Mouse (Mus musculus): Measurements from ENCODE around the gene Fitm1.
A peak's percentile ranks its signal among the peaks of the same experiment; 100 is the strongest.

The Fitm1 gene

GRCm38 (mm10) chr14:55567496-55567895 is 7.9 kb upstream of the Fitm1 start:
- DNase-seq (ENCODE audit: low spot score in 2 of 2) = no peak

GRCm38 (mm10) chr14:55570588-55570987 is 4.8 kb upstream of the Fitm1 start:
- DNase-seq (ENCODE audit: low spot score in 2 of 2) = no peak

GRCm38 (mm10) chr14:55571760-55572159 is 3.7 kb upstream of the Fitm1 start:
- no peak for DNase-seq (ENCODE audit: low spot score in 2 of 2)

- no peak for DNase-seq (ENCODE audit: low spot score in 2 of 2)
Observed at GRCm38 (mm10) chr14:55575711-55576110, 294 bp downstream of the Fitm1 start.

GRCm38 (mm10) chr14:55576376-55576775 is 959 bp downstream of the Fitm1 start:
- DNase-seq (ENCODE audit: low spot score in 2 of 2) = no peak

GRCm38 (mm10) chr14:55577871-55578667 is 2.7 kb downstream of the Fitm1 start, which contains the start of gene Psme1:
Gene Psme1, plus strand, starts transcription at chr14:55578123.
- peak; percentile 82 for DNase-seq (ENCODE audit: low spot score in 2 of 2)

GRCm38 (mm10) chr14:55578668-55579269 is 3.4 kb downstream of the Fitm1 start:
- peak in 1 of 2 experiments; percentile 43 for DNase-seq (ENCODE audit: low spot score in 2 of 2)

GRCm38 (mm10) chr14:55579511-55580496 is 4.4 kb downstream of the Fitm1 start:
- DNase-seq (ENCODE audit: low spot score in 2 of 2) = no peak

GRCm38 (mm10) chr14:55580731-55581130 is 5.3 kb downstream of the Fitm1 start:
- DNase-seq (ENCODE audit: low spot score in 2 of 2) = no peak

- no peak for DNase-seq (ENCODE audit: low spot score in 2 of 2)
Observed at GRCm38 (mm10) chr14:55581981-55582681, 6.7 kb downstream of the Fitm1 start.

GRCm38 (mm10) chr14:55584303-55584701 is 8.9 kb downstream of the Fitm1 start:
- no peak for DNase-seq (ENCODE audit: low spot score in 2 of 2)

GRCm38 (mm10) chr14:55584702-55585565 is 9.5 kb downstream of the Fitm1 start, which contains the start of gene Emc9:
Gene Emc9, minus strand, starts transcription at chr14:55585302.
- DNase-seq (ENCODE audit: low spot score in 2 of 2) = peak; percentile 62 to 73

- no peak for DNase-seq (ENCODE audit: low spot score in 2 of 2)
Observed at GRCm38 (mm10) chr14:55585566-55585960, 10.1 kb downstream of the Fitm1 start.

GRCm38 (mm10) chr14:55586149-55586548 is 10.7 kb downstream of the Fitm1 start:
- DNase-seq (ENCODE audit: low spot score in 2 of 2) = no peak

- DNase-seq (ENCODE audit: low spot score in 2 of 2) = no peak
Observed at GRCm38 (mm10) chr14:55589271-55589670, 13.9 kb downstream of the Fitm1 start.

GRCm38 (mm10) chr14:55589771-55590448 is 14.5 kb downstream of the Fitm1 start:
- DNase-seq (ENCODE audit: low spot score in 2 of 2) = no peak

- peak; percentile 93 to 94 for DNase-seq (ENCODE audit: low spot score in 2 of 2)
Observed at GRCm38 (mm10) chr14:55590748-55591330, 15.4 kb downstream of the Fitm1 start, which contains the start of gene Psme2. Gene Psme2, minus strand, starts transcription at chr14:55591113.

GRCm38 (mm10) chr14:55591331-55591891 is 16.0 kb downstream of the Fitm1 start, which contains the start of gene Rnf31:
Gene Rnf31, plus strand, starts transcription at chr14:55591708.
- peak; percentile 92 to 94 for DNase-seq (ENCODE audit: low spot score in 2 of 2)

GRCm38 (mm10) chr14:55592226-55592625 is 16.8 kb downstream of the Fitm1 start:
- DNase-seq (ENCODE audit: low spot score in 2 of 2) = no peak
